Mouse (Mus musculus) induced T-regulatory cell, adult 2 months (primary cell): Measurements from ENCODE around the gene Thnsl2.
A peak's percentile ranks its signal among the peaks of the same experiment; 100 is the strongest.

ENCODE experiments used
- DNase-seq: peaks from one replicate; pipeline ENCODE4 v3.0.0-alpha.2; 2012; ENCODE audit warnings: low read depth

Gene Thnsl2

DNA sequence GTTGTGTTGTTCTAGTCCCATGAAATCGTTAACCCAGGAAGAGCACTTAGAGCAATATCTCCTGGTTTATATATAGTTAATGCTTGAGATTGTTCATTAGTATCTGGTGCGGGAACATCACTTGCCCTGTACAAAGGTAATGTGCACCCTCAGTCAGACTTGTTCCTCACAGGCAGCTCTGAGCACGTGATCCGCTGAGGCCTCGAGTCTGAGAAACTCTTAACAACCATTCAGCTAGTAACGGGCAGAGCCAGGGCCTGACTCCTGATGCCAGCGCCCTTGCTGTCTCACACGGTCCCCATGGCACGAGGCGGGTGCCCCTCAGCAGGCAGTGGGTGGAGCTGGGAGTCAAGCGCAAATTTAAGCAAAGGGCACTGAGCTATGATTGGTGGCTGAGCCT is 10.7 kb downstream of the Thnsl2 start:
- DNase-seq, result no peak

DNA sequence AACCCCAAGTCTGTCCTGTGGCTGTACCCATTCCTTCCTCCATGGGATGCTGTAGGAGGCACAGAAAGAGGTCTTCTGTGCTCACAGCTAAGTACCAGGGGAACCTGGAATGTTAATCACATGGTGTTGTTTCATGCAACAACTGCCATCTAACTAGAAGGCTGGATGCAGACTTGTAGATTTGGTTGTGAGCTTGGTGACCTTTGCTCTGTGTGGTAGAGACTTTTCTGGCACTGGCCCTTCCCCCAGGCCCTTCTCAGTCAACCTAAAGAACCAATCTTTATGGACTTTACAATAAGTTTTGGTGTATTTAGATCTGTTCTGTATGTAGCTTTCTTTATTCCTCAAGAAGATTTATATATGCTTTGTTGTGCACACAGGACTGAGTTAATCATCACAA is 13.2 kb downstream of the Thnsl2 start:
- DNase-seq, result no peak

DNA sequence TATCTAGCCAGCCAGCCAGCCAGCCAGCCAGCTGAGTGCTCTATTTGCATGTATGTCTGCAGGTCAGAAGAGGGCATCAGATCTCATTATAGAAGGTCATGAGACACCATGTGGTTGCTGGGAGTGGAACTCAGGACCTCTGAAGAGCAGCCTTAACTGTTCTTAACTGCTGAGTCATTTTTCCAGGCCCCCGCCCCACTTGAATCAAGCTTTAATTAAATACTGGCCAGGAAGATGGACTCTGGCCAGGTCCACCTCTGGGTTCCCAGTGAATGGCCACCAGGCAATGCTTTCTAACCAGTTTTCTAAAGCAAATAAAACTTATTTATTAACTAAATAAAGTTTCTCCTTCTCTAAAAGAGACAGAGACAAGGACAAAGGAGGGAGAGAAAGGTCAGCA is 14.0 kb downstream of the Thnsl2 start:
- DNase-seq, result no peak

DNA sequence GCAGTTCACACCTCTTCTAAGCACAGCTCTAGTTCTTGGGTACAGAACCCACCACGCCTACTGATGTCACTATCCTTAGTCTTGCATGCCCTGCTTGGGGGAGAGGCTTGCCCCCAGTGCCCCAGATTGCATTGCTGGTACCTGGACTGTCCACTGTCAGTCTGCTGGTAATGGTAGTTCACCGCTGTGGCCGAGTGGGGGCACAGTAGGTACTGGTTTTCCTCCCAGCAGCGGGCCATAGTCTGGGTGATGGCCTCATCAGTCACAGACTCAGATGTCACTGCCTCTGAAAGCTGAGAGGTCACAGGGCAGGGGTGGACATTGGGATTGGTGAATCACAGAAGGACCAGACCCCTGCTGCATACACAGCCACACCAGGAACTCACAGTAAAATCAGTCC is 15.2 kb downstream of the Thnsl2 start:
- no peak for DNase-seq

DNA sequence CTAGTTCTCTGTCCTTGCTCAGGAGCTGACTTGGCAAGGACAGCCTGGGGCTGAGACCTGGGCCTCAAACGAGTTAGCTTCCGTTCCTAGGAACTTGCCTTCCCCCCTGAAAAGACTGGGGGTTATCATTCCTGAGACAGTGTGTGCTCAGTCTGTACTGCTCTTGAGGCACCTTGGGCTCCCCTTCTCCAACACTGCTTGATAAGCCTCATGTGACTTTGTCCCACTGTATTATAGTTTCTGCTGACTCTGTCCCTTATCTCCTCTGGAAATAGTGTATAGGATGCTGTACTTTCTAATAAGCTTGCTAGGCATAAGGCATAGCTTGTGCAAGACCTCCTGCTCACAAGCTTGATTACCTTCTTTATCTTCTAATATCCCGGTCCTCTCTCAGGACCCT is 17.9 kb downstream of the Thnsl2 start:
- no peak for DNase-seq

DNA sequence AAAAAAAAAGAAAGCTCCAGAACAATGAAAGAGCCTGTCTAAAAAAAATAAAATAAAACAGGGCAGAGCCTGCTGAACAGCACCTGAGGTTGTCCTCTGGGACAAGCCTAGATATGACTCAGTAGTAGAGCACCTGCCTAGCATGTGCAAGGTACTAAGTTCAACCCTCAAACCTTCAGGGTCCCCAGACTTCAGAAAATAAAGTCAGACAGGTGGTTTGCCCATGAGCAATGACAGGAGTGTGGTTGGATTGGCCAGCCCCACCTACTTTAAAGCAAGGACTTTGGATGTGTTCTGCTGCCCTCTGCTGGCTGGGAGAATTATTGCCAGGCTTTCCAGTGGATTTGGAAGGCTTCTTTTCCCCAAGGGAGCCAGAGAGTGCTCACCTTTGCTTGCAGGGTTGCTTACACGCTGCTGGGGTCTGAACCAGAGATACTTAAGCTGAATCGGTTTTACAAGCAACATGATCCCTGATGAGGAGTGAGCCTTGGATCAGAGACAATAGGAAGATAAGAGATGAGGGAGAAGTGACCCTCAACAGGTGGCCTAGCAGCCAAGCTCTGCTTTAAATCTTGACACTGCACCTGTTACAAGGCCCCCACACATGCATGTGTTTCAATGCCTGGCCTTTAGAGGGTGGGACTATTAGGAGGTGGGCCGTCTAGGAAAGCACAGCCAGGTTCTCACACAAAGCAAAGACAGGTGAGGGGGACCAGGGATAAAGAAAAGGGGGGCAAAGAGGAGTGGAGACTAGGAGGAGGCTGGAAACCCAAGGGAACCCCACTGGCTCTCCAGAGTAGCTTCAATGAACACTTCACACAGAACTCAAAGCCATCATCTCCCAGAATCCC is 19.0 kb downstream of the Thnsl2 start:
- DNase-seq, result peak; percentile 85

DNA sequence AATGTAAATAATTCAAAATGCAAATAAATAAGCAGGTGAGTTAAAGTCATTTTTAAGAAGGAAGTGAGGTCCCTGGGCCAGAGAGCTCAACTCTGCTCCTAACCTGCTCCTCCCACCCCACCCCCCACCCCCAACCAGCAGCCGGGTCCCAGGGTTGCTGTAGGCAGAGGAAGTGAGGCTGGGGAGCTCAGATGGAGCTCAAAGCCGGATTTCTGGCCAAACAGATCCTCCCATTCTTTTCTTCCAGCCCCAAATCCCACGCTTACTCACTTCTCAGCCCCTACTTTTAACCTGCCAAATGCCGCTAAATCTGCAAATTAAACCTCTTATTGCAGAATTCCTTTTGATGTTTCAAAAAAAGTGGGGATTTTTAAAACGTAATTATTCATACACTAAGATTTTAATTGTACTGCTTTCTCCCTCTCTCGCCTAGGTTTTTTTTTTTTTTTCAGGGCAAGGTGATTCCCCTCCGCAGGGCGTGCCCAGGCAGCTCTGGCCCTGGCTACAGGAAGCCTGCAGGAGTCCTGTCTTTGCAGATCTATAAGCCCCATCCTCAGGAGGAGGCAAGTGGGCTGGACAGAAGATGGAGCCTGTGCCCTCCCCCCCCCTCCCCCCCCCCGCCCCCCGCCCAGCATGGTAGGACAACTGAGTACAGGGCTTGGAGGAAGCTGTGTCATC is 24.5 kb downstream of the Thnsl2 start:
- peak; percentile 34 for DNase-seq

DNA sequence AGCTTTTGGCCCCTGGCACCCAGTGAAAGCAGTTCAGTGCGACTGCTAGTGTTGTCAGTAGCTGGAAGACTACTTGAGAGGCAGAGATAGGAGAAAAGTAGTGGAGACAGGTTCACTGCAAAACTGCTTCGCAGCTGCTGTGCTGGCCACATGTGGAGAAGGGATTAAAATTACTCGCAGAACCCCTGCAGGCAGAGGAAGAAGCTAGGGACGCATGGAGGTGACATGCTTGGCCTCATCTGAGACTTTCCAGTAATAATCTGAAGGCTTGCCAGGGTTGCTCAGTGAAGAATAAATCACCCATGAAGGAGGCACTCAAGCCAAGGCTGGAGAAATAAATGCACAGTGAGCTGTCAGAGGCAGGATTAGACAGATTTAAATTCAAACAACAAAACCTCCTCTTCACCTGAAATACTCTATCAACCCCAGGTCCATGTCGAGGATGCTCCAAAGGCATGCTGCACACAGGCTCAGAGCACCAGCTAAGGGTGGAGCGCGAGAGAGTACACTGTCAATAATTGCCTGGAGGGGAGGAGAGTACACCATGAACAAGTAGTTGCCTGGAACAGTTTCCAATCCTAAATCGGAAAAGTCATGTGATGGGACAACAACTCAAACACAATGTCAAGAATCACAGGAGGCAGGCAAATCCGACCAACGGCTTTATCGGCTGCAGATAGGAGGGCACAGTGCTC is 32.7 kb downstream of the Thnsl2 start:
- DNase-seq, result no peak

DNA sequence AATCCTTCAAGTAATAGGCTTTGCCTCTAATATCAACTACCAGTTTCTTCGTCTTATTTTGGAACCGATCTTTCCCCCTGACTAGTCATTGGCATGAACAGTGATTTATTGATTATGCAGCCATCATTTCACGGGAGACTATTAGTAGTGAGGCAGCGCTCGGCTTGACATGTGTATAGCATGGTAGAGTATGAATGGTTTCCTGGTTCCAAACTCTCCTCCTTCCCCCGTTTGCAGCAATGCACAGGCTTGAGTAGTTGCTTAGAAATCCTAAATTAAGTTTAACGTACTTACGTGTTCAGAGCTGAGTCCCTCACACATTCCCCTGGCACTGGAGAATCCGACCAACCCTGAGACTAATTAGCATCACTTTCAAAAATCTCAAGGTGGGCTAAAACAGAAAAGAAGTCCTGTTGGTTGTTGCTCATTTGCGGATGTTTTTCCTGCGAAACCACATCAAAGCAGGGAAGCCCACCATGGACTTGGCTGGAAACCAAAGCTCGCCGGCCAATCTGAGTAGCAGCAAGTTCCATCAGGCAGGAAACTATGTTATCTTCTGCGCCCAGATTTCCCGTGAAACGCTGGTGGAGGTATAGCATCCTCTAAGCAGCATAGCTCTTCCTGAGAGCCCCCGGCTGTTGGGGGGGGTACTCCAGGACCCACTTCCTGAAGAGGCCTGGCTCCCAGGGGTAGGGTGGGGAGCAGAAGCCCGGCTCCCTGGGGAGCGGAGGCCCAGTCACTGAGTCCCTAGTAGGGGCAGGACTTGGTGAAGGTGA is 37.9 kb downstream of the Thnsl2 start:
- no peak for DNase-seq

DNA sequence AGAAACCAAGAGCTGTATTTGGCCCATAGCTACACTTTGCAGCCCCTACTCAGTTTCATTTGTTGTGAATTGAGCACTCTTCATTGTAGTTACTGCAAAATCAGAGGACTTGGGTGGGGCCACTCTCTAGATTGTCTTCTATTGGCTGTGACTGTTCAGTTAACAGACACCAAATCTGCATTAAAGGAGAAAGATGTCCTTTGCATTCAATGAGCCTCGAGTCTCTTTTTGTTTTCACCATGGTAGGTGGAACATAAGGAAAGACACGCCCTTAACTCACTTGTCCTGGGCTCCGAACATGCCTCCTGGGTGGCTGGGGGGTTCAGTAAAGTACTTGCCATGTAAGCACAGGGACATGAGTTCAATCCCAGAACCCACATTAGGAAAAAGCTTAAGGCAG is 48.1 kb downstream of the Thnsl2 start:
- no peak for DNase-seq

DNA sequence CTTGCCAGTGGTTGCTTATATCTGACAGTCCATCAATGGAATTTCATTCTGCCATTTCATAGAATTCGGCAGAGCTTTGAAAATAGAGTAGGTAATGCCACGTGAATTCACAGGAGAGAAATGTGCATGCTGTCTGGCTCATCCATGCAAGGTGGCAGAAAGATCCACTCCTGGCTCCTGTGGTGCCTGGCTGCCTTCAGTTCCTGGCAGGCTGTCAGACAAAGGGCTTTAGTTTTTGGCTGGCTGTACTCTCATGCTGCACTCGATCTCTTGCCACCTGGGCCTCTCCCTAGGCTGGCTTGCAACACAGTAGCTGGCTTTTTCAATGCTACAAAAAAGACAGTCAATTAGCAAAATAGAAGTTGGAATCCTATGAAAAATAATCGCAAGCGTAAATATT is 49.5 kb downstream of the Thnsl2 start:
- no peak for DNase-seq

DNA sequence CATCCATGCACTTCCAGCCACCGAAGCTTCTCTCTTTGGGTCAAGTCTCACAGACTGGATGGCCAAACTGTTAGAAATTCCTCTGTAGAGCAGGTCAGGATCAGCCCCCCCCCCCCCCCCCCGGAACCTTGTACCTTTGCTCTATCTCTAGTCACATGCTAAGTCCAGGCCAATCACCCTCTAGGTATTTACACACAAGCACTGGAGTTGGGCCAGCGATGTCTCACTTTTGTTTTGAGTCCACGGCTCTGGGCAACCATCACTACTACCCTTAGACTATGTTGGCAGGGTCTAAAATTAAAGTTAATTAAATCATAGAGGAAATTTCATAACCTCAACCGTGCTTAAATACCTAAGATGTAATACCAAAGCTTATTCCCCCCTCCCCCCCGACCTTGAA is 50.6 kb downstream of the Thnsl2 start:
- no peak for DNase-seq

DNA sequence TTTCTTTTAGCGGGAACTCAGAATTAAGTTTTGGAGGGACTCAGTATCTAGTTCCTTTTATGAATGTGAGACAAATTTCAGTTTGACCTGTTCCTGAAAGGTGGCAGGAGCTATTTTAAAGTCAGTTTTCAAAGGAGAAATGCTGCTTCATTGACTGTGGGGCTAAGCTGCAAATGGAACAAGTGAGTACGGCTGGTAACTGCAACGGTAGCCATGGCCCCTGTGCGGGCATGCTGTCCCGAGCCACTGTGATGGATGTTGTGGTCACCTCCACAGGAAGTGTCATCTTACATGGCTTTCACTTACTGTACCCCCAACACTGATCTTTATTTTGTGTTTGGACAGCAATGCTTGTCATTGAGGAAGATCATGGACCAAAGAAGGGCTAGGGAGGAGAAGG is 53.8 kb downstream of the Thnsl2 start:
- no peak for DNase-seq

DNA sequence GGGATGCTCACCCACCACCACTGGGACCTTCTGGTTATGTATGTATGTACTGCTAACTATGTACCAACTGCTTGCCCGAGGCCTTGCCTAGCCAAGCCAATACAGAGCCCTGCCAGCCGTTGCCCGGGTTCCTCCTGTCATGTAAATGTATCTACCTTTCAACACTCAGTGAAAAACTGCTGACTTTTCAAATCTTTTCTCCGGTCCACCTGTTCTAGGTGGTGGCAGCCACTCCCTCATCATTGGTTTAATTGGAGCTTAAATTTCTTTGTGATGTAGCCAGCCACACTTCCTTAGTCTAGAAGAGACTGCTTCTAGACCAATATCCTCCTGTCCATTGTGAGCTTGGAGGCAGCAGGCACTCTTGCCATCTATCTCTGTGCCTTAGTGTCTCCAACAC is 54.5 kb downstream of the Thnsl2 start:
- no peak for DNase-seq

DNA sequence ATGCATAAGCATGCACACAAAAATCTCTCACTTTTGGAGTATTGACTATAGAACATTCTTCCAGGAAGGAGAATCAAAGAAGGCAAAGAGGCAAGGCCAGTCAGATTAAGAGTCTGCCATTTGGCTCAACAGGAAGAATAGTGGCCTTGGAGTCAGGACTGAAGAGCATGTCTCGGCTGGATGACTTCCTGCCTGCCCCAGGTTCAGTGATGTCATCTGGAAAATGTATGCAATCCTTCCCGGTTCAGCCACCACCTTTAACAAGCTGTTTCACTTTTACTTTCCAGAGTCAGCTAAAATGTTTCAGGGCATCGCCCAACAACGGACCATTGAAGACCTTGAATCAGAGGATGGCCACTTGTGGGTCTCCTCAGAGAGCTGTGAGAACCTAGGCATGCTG is 55.2 kb downstream of the Thnsl2 start:
- no peak for DNase-seq

DNA sequence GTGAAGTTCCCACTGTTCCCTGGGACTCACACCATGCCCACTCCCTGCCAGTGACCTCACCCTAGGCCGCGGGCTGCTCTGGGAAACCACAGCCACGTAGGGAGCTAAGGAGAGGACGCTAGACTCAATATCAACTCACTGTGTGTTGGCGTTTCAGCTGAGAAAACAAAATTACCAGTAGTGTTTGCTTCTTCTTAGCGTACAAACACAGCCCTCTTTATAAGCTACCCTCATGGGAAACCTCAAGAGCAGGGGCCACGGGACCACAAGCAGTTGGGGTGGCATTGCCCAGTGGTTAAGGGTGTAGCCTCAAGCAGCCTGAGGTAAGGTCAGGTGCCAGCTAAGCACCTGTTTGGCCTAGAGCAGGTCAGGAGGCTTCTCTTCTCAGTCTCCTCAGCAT is 60.8 kb downstream of the Thnsl2 start:
- no peak for DNase-seq

DNA sequence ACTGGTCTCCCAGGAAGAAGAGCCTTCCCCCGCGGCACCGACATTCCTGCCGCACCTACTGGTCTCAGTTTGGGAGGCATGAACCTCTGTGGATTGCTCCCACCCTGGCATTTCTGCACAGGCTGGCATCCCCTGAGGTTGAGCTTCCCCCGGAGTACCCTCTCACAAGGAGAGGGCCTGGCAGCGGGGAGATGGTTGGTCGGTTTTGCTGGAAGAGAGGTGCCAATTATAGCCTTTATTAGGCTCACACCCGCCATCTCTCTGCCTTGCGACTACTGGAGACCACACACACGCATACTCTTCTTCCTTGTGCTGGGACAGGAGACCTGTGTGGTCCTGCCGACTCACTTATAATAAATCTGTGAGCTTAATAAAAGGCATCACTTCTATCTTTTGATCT is 62.2 kb downstream of the Thnsl2 start:
- no peak for DNase-seq

DNA sequence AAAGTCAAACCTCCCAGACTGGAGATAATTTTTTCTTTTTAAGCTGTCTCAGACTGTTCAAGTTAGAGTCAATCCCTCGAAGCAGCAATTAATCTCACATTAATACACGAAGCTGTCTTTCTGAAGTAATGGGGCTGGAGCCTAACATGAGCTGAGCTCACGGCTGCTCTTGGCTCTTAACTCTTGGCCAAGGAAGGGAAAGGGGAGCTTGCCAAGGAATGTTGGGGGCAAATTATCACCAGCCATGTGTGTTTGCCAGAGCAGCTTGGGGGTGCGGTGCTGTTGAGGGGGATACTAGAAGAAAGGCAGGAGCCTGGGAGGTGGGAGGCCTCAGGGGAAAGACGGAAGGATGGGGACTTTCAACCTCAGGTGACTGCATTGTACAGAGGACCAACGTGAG is 63.0 kb downstream of the Thnsl2 start:
- no peak for DNase-seq
